Mouse (Mus musculus) megakaryocyte, embryonic 14.5 days (primary cell): ENCODE results near the gene Gm20509.

Experiments
- FLI1 ChIP-seq: IDR thresholded peaks from 2 replicates; pipeline ENCODE4 v1.6.1; 2012; ENCODE audit warnings: low read length, inconsistent platforms, mixed read lengths
- GATA1 ChIP-seq: IDR thresholded peaks from 3 replicates; pipeline ENCODE4 v1.6.1; 2012; ENCODE audit warnings: mixed read lengths, low read length, inconsistent platforms, borderline replicate concordance

DNA sequence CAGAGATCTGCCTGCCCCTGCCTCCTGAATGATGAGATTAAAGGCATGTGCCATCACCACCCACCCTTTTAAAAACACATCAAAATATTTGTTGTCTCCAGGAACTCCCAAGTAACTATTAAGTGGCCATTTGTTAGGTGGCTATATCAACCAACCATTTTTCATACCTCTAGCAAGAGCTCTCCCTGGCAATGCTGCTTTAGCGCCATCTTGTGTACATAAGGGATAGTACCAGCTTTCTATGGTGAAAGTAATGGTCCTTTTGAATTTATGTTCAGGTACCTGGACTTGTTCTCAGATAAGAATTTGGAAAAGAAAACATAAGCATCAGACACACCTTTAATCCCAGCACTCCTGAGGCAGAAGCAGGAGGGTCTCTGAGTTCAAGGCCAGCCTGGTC is 10.5 kb upstream of the Gm20509 start:
- TF ChIP-seq GATA1, result no peak
- TF ChIP-seq FLI1, result no peak
